Mouse (Mus musculus) gastrocnemius, adult 2 months (tissue): Measurements from ENCODE around the gene Coro6. TPM values are rescaled to one million over a fixed set of nuclear protein-coding genes. Genes with fewer than 3 reads are reported as not detected.

Experiments
- DNase-seq: peaks from one replicate; pipeline ENCODE4 v3.0.0; 2022
- H3K27ac ChIP-seq: fragments of 200-600 bp; 2 replicates; pipeline ENCODE4 v1.8.1; 2022; ENCODE audit warnings: mild to moderate bottlenecking
- H3K4me3 ChIP-seq: fragments of 200-600 bp; 2 replicates; pipeline ENCODE4 v1.8.1; 2022; ENCODE audit warnings: mild to moderate bottlenecking, moderate library complexity
- CTCF ChIP-seq: fragments of 200-600 bp; IDR thresholded peaks from 2 replicates; pipeline ENCODE4 v1.8.1; 2022; ENCODE audit warnings: antibody characterized with exemption, mild to moderate bottlenecking, moderate library complexity
- intact Hi-C: fragments of 180-260 bp; cut with DNase I; formaldehyde crosslinking; loops from one replicate; pipeline ENCODE4 v1.15.1; 2025
- total RNA-seq, 2 experiments: library from RNA; stranded (reverse); gene quantifications; 2 replicates each; pipeline ENCODE4 v1.2.3; 2021

Coro6 gene
- total RNA-seq, 2 experiments from 2014 or later = 165 to 257 TPM

DNA sequence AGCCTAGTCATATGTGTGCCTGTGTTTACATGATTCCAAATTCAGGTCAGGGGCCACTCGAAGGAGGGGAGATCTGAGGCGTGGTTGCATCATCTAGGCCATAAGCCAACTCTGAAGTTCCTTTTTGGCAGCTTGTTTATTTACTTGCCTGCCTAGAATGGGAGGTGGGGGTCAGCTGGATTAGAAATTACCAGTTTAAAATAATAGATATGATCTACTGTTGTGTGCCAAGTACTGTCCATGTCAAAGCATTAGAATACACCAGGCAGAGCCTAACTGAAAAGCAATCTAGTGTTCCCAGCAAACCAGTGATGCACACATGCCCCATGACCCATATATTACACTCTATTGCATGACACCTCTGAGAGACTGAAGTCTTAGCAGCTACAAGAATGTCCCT, 17.3 kb upstream of the Coro6 start:
- Histone ChIP-seq H3K27ac (peak overlapping the region; percentile 88), H3K4me3 (no peak overlapping the region; the same call in 1 of the 2 replicates)
- intact Hi-C loops = loop anchor here (5.0 kb wide), 2 partner anchors 78 to 228 kb away; partner anchors contain the start of gene Ssh2
- no peak for TF ChIP-seq CTCF
- peak; percentile 60 for DNase-seq

DNA sequence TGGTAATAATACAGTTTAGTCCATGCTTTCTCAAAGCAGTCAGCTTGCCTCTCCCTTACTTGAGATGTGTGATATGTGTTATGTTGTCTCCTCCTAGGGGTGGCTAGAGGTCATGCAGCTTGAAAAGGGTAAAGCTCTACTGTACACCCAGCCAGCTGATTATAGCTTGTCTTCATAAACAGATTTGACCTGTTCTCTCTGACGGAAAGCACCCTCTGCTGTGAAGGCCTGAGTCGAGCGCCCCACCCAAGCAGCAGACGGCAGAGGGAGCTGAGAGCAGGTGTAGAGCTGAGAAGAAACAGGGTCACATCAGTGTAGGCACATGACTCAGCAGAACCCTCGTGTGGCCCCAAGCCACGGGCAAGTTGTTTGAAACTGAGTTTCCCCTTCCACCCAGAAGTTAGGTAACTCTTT, 15.6 kb upstream of the Coro6 start:
- Histone ChIP-seq H3K27ac (peak overlapping the region; percentile 88), H3K4me3 (peak overlapping the region; percentile 15; the same call in 1 of the 2 replicates)
- intact Hi-C loops = loop anchor here (1.0 to 5.0 kb wide), 3 partner anchors 97 to 229 kb away; partner anchors contain the start of gene Ssh2
- peak; percentile 88 for DNase-seq
- peak; percentile 87; the same call in 1 of the 2 replicates for TF ChIP-seq CTCF

DNA sequence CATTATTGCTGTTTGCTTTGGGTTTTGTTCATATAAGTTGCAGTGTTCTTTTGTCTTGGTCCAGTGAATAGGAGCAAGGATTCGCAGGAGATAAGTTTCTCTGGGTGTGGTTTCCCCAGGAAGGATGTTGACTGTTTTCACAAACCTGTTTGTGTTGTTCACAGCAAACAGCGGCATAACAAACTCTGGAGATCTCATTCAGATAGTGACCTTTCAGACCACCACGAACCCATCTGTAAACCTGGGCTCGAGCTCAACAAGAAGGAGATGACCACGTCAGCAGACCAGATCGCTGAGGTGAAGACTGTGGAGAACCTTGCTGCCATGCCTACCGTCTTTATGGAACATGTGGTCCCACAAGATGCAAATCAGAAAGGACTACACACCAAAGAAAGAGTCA, 13.0 kb upstream of the Coro6 start:
- peak overlapping the region; percentile 86 for H3K27ac ChIP-seq
- TF ChIP-seq CTCF = no peak
- no peak for DNase-seq
- H3K4me3 ChIP-seq = peak overlapping the region; percentile 60
- intact Hi-C loops = loop anchor here (5.0 kb wide), 1 partner anchor 232 kb away; the partner anchor contains the start of gene Ssh2

DNA sequence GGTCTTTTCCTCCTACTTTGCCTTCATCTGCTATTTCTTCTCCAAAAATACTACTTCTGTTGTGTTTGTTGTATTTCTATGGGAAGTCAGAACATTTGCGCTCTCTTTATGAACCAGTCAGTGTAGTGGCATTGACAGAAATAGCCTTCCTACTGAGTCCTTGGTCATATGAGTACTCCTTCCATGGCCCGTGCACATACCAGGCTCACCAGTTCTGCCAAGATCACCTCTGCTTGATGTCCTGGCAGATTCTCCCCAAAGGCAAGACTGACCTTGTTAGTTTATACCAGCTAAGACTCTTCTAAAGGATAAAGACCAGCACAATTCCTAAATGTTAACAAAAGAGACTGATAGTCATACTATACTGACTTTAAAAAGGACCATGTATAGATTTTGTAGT, 10.5 kb upstream of the Coro6 start:
- intact Hi-C loops = no loop called here

DNA sequence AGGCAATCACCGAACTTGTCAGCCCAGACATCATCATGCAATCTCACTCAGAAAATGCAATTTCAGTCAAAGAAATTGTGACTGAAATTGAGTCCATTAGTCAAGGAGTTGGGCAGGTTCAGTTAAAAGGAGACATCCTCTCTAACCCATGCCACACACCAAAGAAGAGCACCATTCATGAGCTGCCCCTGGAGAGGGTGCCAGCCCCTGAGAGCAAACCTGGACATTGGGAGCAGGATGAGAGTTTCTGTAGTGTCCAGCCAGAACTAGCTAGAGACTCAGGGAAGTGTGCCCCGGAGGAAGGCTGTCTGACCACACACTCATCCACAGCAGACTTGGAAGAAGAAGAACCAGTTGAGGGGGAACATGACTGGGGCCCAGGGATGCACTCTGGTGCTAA, 8.8 kb upstream of the Coro6 start:
- TF ChIP-seq CTCF = no peak
- Histone ChIP-seq H3K4me3 (no peak overlapping the region), H3K27ac (no peak overlapping the region)
- intact Hi-C loops = no loop called here
- no peak for DNase-seq

More for the DNA sequence above, 10.5 kb upstream of the Coro6 start:
- DNase-seq = peak; percentile 62
- H3K4me3 ChIP-seq = peak overlapping the region; percentile 60
- peak overlapping the region; percentile 86 for H3K27ac ChIP-seq
- no peak for TF ChIP-seq CTCF

DNA sequence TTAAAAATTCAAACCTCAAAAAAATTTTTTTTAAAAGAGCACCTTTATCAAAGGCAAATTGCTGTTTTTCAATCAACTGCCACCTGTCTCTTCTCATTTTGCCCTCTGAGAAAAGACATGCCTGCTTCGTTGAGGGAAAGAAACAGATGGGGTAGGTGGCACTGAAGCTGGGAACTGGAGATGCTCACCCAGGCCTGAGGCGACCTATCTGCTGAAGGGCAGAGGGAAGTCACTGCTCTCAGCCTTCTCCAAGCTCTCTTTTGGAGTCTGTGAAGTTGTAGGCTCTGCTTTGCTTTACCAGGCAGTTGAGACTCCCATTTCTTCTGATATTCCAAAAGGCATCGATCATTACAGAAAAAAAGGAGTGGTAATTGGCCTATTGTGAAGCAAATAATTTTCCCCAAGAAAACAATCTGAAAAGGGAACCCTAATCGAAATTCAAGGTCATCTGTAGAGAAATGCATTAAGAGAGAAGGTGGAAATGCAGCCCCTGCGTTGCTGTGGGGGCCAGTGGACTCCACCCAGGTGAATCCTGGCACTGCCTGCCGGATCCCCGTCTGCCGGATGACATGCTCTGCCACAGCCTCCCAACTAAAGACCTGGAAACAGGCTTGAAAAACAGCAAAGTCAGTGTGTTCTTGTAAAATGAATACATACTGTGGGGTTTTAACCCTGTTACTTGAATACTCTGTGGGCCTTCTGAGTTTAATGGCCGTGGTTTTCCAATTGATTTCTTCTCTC, 6.3 kb upstream of the Coro6 start:
- peak overlapping the region; percentile 48 for H3K27ac ChIP-seq

DNA sequence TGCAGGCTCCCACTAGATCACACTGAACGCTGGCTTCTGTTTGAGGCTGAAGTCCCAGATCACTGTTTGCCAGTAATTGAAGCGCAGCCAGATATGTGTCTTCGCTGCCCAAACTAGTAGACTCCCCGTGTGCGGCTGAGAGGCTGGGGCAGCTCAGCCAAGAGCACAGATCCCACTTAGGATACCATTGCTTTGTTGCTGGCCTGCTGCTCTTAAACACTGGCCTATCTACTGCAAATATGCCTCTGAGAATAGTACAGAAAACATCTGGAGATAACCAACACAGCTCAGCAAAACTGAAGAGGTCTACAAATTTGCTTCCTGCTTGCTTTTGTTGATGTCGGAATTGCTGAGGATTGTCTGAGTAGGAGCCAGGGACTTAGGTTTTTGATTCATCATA, 5.3 kb upstream of the Coro6 start:
- TF ChIP-seq CTCF = no peak
- Histone ChIP-seq H3K27ac (peak overlapping the region; percentile 48), H3K4me3 (no peak overlapping the region; the same call in 1 of the 2 replicates)
- DNase-seq = no peak
- intact Hi-C loops = no loop called here

More for the DNA sequence above, 6.3 kb upstream of the Coro6 start:
- no peak for TF ChIP-seq CTCF
- intact Hi-C loops = no loop called here
- no peak overlapping the region for H3K4me3 ChIP-seq
- DNase-seq = no peak

DNA sequence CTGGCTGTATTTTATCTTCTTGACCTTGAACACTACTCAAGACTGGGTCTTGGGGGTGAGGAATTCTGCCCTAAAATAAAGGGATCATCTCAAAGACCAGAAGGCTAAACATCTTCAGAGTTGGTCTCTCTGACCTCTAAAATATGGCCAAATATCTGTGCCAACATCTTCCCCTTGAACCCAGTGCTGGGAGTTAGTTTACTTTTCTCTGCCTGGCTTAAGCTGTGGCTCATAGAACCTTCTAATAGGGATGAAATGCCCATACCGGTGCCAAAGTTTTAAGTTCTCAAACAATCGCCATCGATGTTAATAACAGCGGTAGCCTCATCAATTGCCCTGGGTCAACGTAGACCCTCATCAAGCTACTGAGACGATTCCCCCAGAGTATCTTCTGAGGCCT, 355 bp upstream of the Coro6 start:
- no peak for DNase-seq
- Histone ChIP-seq H3K27ac (peak overlapping the region; percentile 98), H3K4me3 (peak overlapping the region; percentile 89)
- intact Hi-C loops = loop anchor here (10.0 kb wide), 1 partner anchor 367 kb away; no protein-coding TSS in a partner anchor
- no peak for TF ChIP-seq CTCF

DNA sequence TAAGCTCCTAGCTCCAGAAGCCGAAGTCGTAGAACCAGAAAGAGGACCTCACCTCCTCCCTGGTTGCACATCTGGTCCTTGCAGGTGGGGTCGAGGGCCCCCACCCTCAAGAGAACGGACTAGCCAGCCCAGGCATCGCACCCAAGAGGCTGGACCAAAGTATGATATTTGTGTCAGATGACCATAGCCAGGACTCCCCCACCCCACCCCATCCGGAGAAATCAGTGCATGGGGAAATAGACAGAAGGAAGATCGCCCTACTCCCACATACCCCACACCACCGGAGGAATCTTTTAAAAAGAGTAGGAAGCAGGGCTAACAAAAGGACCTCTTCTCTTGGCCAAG, 862 bp downstream of the Coro6 start:
- H3K27ac ChIP-seq = peak overlapping the region; percentile 98
- intact Hi-C loops = loop anchor here (10.0 kb wide), 1 partner anchor 368 kb away; no protein-coding TSS in a partner anchor
- no peak for DNase-seq
- H3K4me3 ChIP-seq = peak overlapping the region; percentile 89
- no peak for TF ChIP-seq CTCF

DNA sequence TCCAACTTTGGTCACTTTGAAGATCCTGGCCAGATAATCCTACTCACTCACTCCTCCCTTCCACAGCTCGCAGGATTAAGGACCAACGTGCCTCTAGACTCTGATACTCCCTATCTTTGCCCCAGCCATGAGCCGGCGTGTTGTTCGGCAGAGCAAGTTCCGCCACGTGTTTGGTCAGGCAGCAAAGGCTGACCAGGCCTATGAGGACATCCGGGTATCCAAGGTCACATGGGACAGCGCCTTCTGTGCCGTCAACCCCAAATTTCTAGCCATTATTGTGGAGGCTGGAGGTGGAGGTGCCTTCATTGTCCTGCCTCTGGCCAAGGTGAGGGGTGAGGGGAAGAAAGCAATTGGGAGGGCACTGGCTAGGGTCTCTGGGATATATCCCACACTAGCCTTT, 1.6 kb downstream of the Coro6 start:
- peak overlapping the region; percentile 89 for H3K4me3 ChIP-seq
- intact Hi-C loops = loop anchor here (10.0 kb wide), 1 partner anchor 369 kb away; no protein-coding TSS in a partner anchor
- peak overlapping the region; percentile 98 for H3K27ac ChIP-seq
- no peak for DNase-seq
- no peak for TF ChIP-seq CTCF

DNA sequence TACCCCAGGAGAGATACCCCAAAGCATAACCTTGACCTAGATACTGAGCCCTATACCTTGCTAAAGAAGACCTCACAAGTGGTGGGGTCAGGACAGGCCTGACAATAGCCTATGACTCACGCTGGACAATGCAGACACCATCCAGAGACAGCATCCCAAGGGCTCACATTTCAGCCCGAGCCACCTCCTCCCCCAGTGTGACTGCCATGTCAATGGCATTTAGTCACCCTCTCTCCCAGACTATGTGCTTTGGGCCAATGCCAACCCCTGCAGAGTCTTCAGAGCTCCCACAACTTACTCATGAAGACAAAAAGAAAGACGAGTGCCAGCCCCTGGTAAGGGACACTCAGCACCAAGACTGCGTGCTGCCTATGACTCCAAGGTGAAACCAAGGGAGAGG, 2.5 kb downstream of the Coro6 start:
- peak; percentile 57 for DNase-seq
- Histone ChIP-seq H3K27ac (peak overlapping the region; percentile 98), H3K4me3 (peak overlapping the region; percentile 2)
- TF ChIP-seq CTCF = no peak
- intact Hi-C loops = loop anchor here (5.0 to 10.0 kb wide), 3 partner anchors 38 to 370 kb away; no protein-coding TSS in a partner anchor

DNA sequence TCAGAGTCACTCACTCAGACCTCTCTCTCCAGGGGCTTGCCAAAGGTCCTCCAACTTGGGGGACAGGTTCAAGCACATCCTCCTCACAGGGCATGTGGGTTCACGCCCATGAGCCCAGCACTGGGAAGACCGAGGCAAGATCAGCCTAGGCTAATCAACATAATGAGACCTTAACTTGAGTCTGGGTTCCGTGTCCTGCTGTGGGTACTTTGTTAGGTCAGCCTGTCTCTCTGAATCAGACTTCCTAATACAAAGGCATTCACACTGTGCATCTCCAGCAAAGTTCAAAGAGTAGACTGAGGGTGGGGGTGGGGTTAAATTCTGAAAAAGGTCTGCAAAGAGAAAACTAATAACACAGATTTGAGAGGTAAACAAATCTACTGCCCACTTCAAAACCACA, 2.9 kb downstream of the Coro6 start:
- Histone ChIP-seq H3K4me3 (peak overlapping the region; percentile 2), H3K27ac (peak overlapping the region; percentile 98)
- TF ChIP-seq CTCF = no peak
- no peak for DNase-seq
- intact Hi-C loops = loop anchor here (5.0 to 10.0 kb wide), 3 partner anchors 37 to 370 kb away; no protein-coding TSS in a partner anchor

DNA sequence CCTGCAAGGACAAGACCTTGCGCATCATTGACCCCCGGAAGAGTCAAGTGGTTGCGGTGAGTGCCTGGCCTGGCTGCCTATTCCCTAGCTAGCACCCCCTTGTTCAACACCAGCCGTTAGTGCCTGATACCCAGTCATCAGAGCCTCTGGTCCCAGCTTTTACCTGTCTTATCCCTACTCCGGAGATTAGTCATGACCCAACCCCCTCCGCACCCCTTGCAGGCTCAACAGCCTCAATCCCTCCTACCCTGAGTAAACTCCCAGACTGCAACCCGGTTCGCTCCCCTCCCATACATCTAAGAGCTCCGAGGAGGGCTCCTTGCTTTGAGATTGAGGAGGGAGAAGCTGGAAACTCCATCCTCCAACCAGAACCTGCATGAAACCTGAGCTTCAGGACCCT, 4.3 kb downstream of the Coro6 start:
- Histone ChIP-seq H3K27ac (peak overlapping the region; percentile 68), H3K4me3 (peak overlapping the region; percentile 59)
- DNase-seq = no peak
- intact Hi-C loops = loop anchor here (5.0 to 10.0 kb wide), 3 partner anchors 36 to 372 kb away; no protein-coding TSS in a partner anchor
- no peak for TF ChIP-seq CTCF
